Mouse (Mus musculus) ES-E14 (cell line): ENCODE results near the gene Supt4a. TPM values are rescaled to one million over a fixed set of nuclear protein-coding genes. Genes with fewer than 3 reads are reported as not detected.

Source experiments
- DNase-seq: peaks from one replicate; pipeline ENCODE4 v3.0.0-alpha.2; 2013; ENCODE audit warnings: low read depth, low spot score
- H3K27ac ChIP-seq: 2 replicates; pipeline ENCODE4 v1.5.1; 2012; ENCODE audit warnings: low read depth, mild to moderate bottlenecking, low read length, moderate library complexity, mixed read lengths; ENCODE audit not compliant: poor library complexity, insufficient read depth, severe bottlenecking
- H3K36me3 ChIP-seq: 2 replicates; pipeline ENCODE4 v1.6.1; 2012; ENCODE audit warnings: mild to moderate bottlenecking, low read length, moderate library complexity, mixed read lengths; ENCODE audit not compliant: control insufficient read depth, poor library complexity, insufficient read depth, severe bottlenecking
- H3K4me1 ChIP-seq, 2 experiments: fragments of 150-350 bp in 1 of 2; sonication (generic) in 1 of 2; 2 replicates each; pipeline ENCODE4 v1.6.1; 2012; ENCODE audit warnings: low read length in 2 of 2, mild to moderate bottlenecking in 1 of 2, mixed read lengths in 1 of 2; ENCODE audit not compliant: control insufficient read depth in 2 of 2, insufficient read depth in 2 of 2, poor library complexity in 1 of 2
- H3K4me3 ChIP-seq, 2 experiments: fragments of 150-350 bp in 1 of 2; sonication (generic) in 1 of 2; 2 replicates each; pipeline ENCODE4 v1.5.1; 2012; ENCODE audit warnings: low read length in 2 of 2, low read depth in 1 of 2, mild to moderate bottlenecking in 1 of 2, mixed read lengths in 1 of 2; ENCODE audit not compliant: insufficient read depth in 1 of 2, poor library complexity in 1 of 2, severe bottlenecking in 1 of 2
- H3K9ac ChIP-seq: 2 replicates; pipeline ENCODE4 v1.6.1; 2012; ENCODE audit warnings: low read depth, mild to moderate bottlenecking, low read length, mixed read lengths; ENCODE audit not compliant: poor library complexity, insufficient read depth, severe bottlenecking
- H3K9me3 ChIP-seq: fragments of 150-350 bp; sonication (generic); 2 replicates; pipeline ENCODE4 v1.6.1; 2012; ENCODE audit warnings: low read depth, mild to moderate bottlenecking, low read length; ENCODE audit not compliant: control insufficient read depth, insufficient read depth
- CHD2 ChIP-seq: IDR thresholded peaks from 2 replicates; pipeline ENCODE4 v1.6.1; 2014; ENCODE audit warnings: mild to moderate bottlenecking, low read depth, low read length, inconsistent platforms
- HCFC1 ChIP-seq: IDR thresholded peaks from 2 replicates; pipeline ENCODE4 v1.6.1; 2012; ENCODE audit warnings: low read length, inconsistent platforms, borderline replicate concordance; ENCODE audit not compliant: insufficient read depth
- MAFK ChIP-seq: IDR thresholded peaks from 2 replicates; pipeline ENCODE4 v1.6.1; 2014; ENCODE audit warnings: mild to moderate bottlenecking, low read depth, low read length, inconsistent platforms; ENCODE audit not compliant: insufficient read depth
- ZC3H11A ChIP-seq: IDR thresholded peaks from 2 replicates; pipeline ENCODE4 v1.6.1; 2012; ENCODE audit warnings: low read depth, mild to moderate bottlenecking, inconsistent platforms, low read length, borderline replicate concordance
- ZNF384 ChIP-seq: IDR thresholded peaks from 2 replicates; pipeline ENCODE4 v1.6.1; 2012; ENCODE audit warnings: low read depth, low read length, inconsistent platforms
- in situ Hi-C, 2 experiments: fragments of 600-800 bp; cut with MboI; formaldehyde crosslinking; loops; one replicate each; pipeline ENCODE4 v1.15.1; 2025; ENCODE audit warnings: low sequenced_read_pairs in 2 of 2, inconsistent platforms in 1 of 2; ENCODE audit not compliant: unreplicated experiment in 2 of 2
- total RNA-seq: library from RNA; depleted of rRNA; stranded (reverse); fragments of 300-350 nt; gene quantifications from 2 replicates; pipeline ENCODE4 v1.2.3, GENCODE M21; 2012

Supt4a gene
- total RNA-seq, 1 experiment, result 220 TPM

DNA sequence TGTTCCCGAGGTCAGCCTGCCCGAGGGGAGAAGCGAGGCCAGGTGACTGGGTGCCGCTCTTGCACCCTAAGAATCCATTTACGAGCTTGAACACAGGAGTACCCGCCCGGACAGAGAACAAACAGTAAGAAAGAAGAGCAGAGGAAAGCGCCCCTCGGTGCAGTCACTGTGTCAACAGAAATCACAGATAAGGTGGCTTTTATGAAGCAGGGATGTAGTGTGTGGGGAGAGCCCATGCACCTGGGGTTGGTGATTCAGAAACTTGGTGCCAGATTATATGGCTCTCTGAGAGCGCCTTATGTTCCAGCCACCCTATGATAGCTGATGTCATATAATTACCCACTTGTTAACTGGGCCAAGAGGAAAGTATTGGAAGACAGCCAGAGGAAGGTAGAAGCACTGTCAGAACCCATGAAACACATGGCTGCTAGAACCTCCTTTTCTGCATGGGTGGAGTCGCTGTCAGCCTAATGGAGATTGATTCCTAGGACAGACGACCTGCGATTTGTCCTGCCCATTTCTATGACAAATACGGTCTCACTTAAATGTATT is 40.1 kb upstream of the Supt4a start:
- TF ChIP-seq HCFC1 (no peak), MAFK (no peak), ZC3H11A (no peak), CHD2 (no peak), ZNF384 (no peak)
- H3K9ac ChIP-seq, result no peak overlapping the region
- no peak overlapping the region; the same call in 1 of the 2 replicates for H3K27ac ChIP-seq
- no peaks in the 10 kb centered on the region for H3K4me1 ChIP-seq
- no peaks in the 10 kb centered on the region for H3K9me3 ChIP-seq
- H3K4me3 ChIP-seq, result no peak overlapping the region
- in situ Hi-C loops, result no loop called here
- DNase-seq, result no peak
- H3K36me3 ChIP-seq, result no peaks in the 10 kb centered on the region

DNA sequence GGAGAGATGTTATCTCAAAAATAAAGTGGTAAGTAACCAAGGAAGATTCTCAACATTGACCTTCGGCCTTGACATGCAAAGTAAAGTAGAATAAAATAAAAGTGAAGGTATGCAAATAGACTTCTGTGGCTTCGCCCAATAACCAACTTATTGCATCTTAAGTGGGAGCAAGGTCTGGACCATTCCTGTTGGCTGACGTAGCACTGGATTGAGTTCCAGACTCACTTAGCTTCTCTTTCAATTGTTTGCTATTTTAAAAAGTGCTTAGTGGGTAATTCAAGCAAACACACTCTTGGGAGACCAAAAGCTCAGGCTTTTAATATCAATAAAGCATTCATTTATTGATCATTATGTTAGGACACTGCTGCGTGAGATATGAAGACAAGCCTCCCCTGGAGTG is 39.2 kb upstream of the Supt4a start:
- Histone ChIP-seq H3K27ac (no peak overlapping the region), H3K9ac (no peak overlapping the region), H3K4me3 (no peak overlapping the region), H3K9me3 (no peaks in the 10 kb centered on the region), H3K4me1 (no peaks in the 10 kb centered on the region), H3K36me3 (no peaks in the 10 kb centered on the region)
- DNase-seq, result no peak
- TF ChIP-seq ZNF384 (no peak), MAFK (no peak), CHD2 (no peak), HCFC1 (no peak), ZC3H11A (no peak)
- in situ Hi-C loops, result no loop called here

DNA sequence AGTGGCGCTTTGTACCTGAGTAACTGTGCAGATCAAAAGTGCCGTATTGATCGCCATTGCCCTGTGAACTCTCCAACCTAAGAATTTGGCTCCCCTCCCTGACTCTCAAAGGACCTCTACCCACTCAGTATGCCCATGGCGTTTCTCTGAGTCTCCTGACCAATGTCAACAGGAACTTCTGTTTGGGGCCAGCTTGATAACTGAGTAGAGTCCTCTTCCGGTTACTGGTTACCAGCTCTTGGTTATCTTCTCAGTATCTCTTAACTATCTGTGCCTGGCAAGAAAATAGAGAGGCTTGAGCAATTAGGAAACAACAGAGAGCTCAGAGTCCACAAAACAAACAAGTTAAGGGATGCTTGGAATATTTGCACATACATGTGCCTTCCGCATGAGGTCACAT is 36.2 kb upstream of the Supt4a start:
- H3K4me1 ChIP-seq, result no peaks in the 10 kb centered on the region
- in situ Hi-C loops, result no loop called here
- DNase-seq, result no peak
- H3K36me3 ChIP-seq, result no peaks in the 10 kb centered on the region
- H3K9ac ChIP-seq, result no peak overlapping the region
- TF ChIP-seq HCFC1, result no peak
- no peak for TF ChIP-seq CHD2
- no peak for TF ChIP-seq ZNF384
- no peak for TF ChIP-seq ZC3H11A
- TF ChIP-seq MAFK, result no peak
- no peak overlapping the region for H3K27ac ChIP-seq
- H3K9me3 ChIP-seq, result no peaks in the 10 kb centered on the region
- no peak overlapping the region for H3K4me3 ChIP-seq

DNA sequence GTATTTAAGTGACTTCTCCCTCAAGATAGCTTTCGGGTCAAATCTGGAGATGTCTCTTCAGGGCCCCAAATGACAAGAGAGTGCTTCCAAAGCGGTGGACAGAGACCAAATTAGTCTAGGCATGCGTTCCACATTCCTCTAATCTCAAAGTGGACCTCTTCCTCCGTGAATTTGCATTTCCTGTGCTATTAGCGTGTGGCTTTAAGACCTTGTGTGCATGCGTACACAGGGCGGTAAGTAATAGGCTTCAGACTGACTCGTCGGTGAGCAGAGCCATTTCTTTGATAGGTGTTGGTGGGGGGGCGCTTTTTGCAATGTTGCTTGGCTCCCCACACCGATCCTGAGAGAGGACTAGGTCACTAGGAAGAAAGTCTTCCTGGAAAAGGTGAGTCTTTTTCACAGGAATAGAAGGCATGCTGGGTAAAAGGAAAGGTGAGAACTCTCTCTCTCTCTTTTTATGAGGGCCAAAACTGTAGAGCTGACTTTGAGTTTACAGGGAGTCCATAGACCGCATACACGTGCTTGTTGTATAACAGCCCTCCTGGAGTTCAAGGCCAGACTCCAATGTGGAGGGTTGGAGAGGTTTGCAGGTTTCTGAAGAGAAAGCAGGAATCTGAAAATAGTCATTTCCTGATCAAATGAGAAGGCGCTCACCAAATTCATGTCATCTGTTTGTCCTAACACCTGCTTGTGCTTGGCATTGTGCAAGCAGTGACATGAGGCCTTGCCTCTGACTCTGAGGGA is 35.3 kb upstream of the Supt4a start:
- no peak overlapping the region for H3K27ac ChIP-seq
- H3K9me3 ChIP-seq, result no peaks in the 10 kb centered on the region
- no peaks in the 10 kb centered on the region for H3K4me1 ChIP-seq
- no peak overlapping the region for H3K4me3 ChIP-seq
- TF ChIP-seq ZC3H11A (no peak), MAFK (no peak), HCFC1 (no peak), ZNF384 (no peak), CHD2 (no peak)
- DNase-seq, result no peak
- H3K36me3 ChIP-seq, result no peaks in the 10 kb centered on the region
- in situ Hi-C loops, result no loop called here
- no peak overlapping the region for H3K9ac ChIP-seq
